13 mouse cellular contexts compared by ENCODE assay signal in the genomic region with DNA sequence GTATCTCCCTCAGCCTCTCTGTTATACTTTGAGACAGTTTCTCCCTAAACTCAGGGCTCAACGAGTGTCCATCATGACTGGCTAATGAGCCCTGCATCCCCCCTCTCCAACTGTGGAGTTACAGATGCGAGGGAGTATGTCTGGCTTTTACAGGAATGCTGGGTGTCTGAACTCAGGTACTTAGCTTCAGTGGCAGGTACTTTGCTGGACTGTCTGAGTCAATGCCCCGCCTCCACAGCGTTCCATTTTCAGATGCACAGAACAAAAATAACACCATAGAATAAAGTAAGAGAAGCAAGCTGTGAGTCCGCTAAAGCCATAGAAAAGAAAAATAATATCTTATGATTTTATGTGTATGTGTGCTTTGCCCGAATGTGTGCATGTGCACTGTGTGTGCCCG.
DNase-seq lines count a peak whose midpoint lies in the region.
"Had no signal": no experiment of that assay in that cellular context is flagged by ENCODE, and none has a peak within 500 bp of the region (broad histone marks: within the 10 kb centered on the region; RNA-seq: fewer than 3 reads in every experiment).

No protein-coding gene starts in this region.

- DNase-seq in layer of hippocampus, adult 11-12 months (ENCODE audit: low spot score), result peak; percentile 5
- DNase-seq in layer of hippocampus, postnatal 25 days (ENCODE audit: extremely low spot score in 1 of 2, low spot score in 1 of 2), result no peak
- peak; percentile 51 for DNase-seq in right cerebral cortex, adult 18-20 months
- no peak for DNase-seq in right cerebral cortex, postnatal 4 days
- peak; percentile 43 to 67 for DNase-seq in right cerebral cortex, postnatal 36 days (ENCODE audit: low spot score in 2 of 2)
- no peak for DNase-seq in urinary bladder, postnatal 14 days (ENCODE audit: low spot score)
- DNase-seq: adrenal gland, adult 2 months; adrenal gland, postnatal 25 days; cerebellum, adult 2 months; cerebellum, postnatal 10 days; forebrain, postnatal 0 days; gastrocnemius, postnatal 14 days; heart, postnatal 36 days had no signal

Comparison
In these comparisons a context has a peak if more than half of its experiments do, and no peak if none do; other contexts are left out.
1. DNase-seq: peak in layer of hippocampus, adult 11-12 months (single experiment), right cerebral cortex, adult 18-20 months (single experiment) and right cerebral cortex, postnatal 36 days (2 of 2); none in layer of hippocampus, postnatal 25 days (0 of 2), right cerebral cortex, postnatal 4 days (single experiment) and urinary bladder, postnatal 14 days (single experiment).